Mouse (Mus musculus) neural tube, embryonic 11.5 days (tissue): ENCODE measurements at regions not wholly inside any gene's neighbourhood (a gene's known extent, or its start where the extent isn't known, plus 50 kb on each side); places are given as distances from the start of the nearest gene placed in this dataset.
A peak's percentile ranks its signal among the peaks of the same experiment; 100 is the strongest.

Experiments used
- ATAC-seq: fragments of 200-750 bp; cut with Nextera tagmentation; 2 replicates; pipeline ENCODE4 v1.8.0; 2017; ENCODE audit warnings: moderate number of reproducible peaks, mild to moderate bottlenecking, moderate TSS enrichment, moderate library complexity; ENCODE audit not compliant: insufficient read depth, low FRiP score, low TSS enrichment
- DNase-seq: peaks from one replicate; pipeline ENCODE4 v3.0.0-alpha.2; 2015; ENCODE audit warnings: low spot score
- H3K27ac ChIP-seq: fragments of 300-500 bp; sonication (generic); 2 replicates; pipeline ENCODE4 v1.5.1; 2014; ENCODE audit warnings: low read depth, mild to moderate bottlenecking, low read length
- H3K27me3 ChIP-seq: fragments of 300-500 bp; sonication (generic); 2 replicates; pipeline ENCODE4 v1.6.1; 2014; ENCODE audit warnings: mild to moderate bottlenecking, low read length, mixed read lengths; ENCODE audit not compliant: control insufficient read depth, insufficient read depth
- H3K36me3 ChIP-seq: fragments of 300-500 bp; sonication (generic); 2 replicates; pipeline ENCODE4 v1.6.1; 2014; ENCODE audit warnings: mild to moderate bottlenecking, low read length, moderate library complexity, mixed read lengths; ENCODE audit not compliant: control insufficient read depth, insufficient read depth
- H3K4me1 ChIP-seq: fragments of 300-500 bp; sonication (generic); 2 replicates; pipeline ENCODE4 v1.6.1; 2014; ENCODE audit warnings: low read length, mixed read lengths; ENCODE audit not compliant: control insufficient read depth, insufficient read depth
- H3K4me2 ChIP-seq: fragments of 300-500 bp; sonication (generic); 2 replicates; pipeline ENCODE4 v1.6.1; 2014; ENCODE audit warnings: low read depth, mild to moderate bottlenecking, moderate library complexity
- H3K4me3 ChIP-seq: fragments of 300-500 bp; sonication (generic); 2 replicates; pipeline ENCODE4 v1.5.1; 2014; ENCODE audit warnings: low read depth, low read length
- H3K9ac ChIP-seq: fragments of 300-500 bp; sonication (generic); 2 replicates; pipeline ENCODE4 v1.6.1; 2014; ENCODE audit warnings: mild to moderate bottlenecking, low read length
- H3K9me3 ChIP-seq: fragments of 300-500 bp; sonication (generic); 2 replicates; pipeline ENCODE4 v1.6.1; 2016; ENCODE audit warnings: low read length; ENCODE audit not compliant: control insufficient read depth
- WGBS: fragments of 180-500 bp; shearing (Covaris S2); extraction: QIAGEN DNeasy Blood & Tissue Kit; methylation state at CpG from one replicate; pipeline ENCODE4 v1.1.7; 2014; 5-methylcytosine and 5-hydroxymethylcytosine counted together

DNA sequence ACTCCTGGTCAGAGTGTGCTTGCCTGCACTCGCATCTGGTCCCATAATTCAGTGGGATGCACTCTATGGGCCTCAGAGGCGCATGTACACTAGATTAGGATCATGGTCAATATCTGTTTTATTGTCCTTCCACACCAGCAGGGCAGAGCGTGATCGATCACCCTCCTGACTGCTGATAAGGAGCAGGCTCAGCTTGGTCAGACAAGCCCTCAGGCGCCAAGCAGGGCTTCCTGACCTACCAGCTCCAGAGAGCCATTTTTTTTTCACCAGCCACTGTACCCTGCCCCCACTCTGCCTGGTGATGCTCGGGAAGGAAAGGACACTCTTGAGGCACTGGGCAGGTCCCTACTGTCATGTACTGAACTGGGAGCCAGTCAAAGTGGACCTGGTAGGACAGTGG is 103.3 kb upstream of the Ret start:
- WGBS, result 84% methylated on average over 6 of the region's 6 CpGs
- H3K4me2 ChIP-seq, result no peak overlapping the region
- no peaks in the 10 kb centered on the region for H3K9me3 ChIP-seq
- no peak overlapping the region for H3K4me3 ChIP-seq
- no peak overlapping the region for H3K9ac ChIP-seq
- DNase-seq (no peak), ATAC-seq (no peak)
- H3K27me3 ChIP-seq, result no peaks in the 10 kb centered on the region
- no peak overlapping the region for H3K27ac ChIP-seq
- H3K36me3 ChIP-seq, result no peaks in the 10 kb centered on the region
- H3K4me1 ChIP-seq, result no peaks in the 10 kb centered on the region

DNA sequence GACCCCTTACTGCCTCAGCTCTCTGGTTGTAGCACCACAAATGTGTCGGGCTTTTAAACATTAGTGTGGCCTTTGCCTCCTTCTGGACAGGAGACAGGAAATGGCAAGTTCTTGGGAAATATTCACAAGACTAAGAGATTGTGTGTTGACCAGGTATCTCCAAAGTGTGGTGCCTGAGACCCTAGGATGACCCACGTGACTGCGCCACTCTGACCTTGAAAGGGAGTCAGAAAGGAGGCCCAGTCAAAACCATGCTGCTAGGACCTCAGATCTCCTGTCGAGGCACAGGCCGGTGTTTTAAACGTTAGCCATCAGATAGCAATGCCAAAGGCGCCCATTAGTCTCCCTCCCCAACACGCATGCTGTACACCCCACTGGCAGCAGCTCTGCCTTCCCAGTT is 100.1 kb upstream of the Ret start:
- Histone ChIP-seq H3K4me3 (no peak overlapping the region), H3K36me3 (no peaks in the 10 kb centered on the region), H3K9me3 (no peaks in the 10 kb centered on the region), H3K27ac (no peak overlapping the region), H3K27me3 (no peaks in the 10 kb centered on the region), H3K4me1 (no peaks in the 10 kb centered on the region), H3K4me2 (no peak overlapping the region), H3K9ac (no peak overlapping the region)
- DNase-seq (no peak), ATAC-seq (no peak)
- WGBS, result 84% methylated on average over 8 of the region's 8 CpGs

DNA sequence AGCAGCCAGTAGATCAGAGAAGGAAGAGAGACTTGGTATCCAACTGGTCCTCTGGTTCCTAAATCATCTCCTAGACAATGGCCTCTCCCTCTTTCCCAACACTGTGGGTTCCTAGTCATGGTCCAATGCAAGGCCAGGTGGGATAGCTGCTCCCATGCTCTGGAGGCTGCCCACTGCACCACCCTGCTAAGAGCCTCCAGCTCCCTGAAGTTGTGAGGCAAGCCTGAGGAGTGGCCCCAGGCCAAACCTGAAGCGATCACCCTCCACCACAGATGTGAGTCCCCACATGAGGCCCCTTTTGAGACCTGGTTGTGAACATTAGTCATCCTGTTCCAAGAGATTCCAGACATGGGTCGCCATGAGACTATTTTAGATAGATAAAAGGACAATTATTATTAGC is 96.5 kb upstream of the Ret start:
- Histone ChIP-seq H3K4me1 (no peaks in the 10 kb centered on the region), H3K4me3 (no peak overlapping the region), H3K4me2 (no peak overlapping the region), H3K27ac (no peak overlapping the region), H3K27me3 (no peaks in the 10 kb centered on the region), H3K9ac (no peak overlapping the region), H3K9me3 (no peaks in the 10 kb centered on the region), H3K36me3 (no peaks in the 10 kb centered on the region)
- 89% methylated on average over 2 of the region's 2 CpGs for WGBS
- no peak for DNase-seq
- ATAC-seq, result no peak

DNA sequence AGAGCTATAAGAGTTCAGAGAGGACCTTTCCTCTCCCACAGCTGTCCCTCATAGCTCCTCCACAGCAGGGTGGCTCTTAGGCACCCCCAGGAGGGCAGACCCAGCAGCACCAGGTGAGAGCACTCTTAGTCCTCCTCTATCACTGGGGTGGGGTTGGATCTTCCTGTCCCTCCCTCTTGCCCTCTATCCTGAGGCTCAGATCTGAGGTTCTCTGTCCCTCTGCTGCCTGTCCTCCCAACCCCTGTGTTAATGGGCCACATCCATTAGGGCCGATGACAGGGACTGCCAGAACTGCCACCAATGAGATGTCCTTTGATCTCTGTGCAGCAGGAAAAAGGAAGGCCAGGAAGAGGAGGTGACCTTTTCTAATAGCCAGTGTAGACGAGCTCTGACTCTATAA is 95.4 kb upstream of the Ret start:
- no peak for DNase-seq
- no peak overlapping the region for H3K4me3 ChIP-seq
- no peaks in the 10 kb centered on the region for H3K4me1 ChIP-seq
- H3K36me3 ChIP-seq, result no peaks in the 10 kb centered on the region
- no peak overlapping the region for H3K9ac ChIP-seq
- no peaks in the 10 kb centered on the region for H3K9me3 ChIP-seq
- H3K27ac ChIP-seq, result no peak overlapping the region
- WGBS, result 11% methylated on average over 2 of the region's 2 CpGs
- no peak for ATAC-seq
- H3K27me3 ChIP-seq, result no peaks in the 10 kb centered on the region
- H3K4me2 ChIP-seq, result no peak overlapping the region

DNA sequence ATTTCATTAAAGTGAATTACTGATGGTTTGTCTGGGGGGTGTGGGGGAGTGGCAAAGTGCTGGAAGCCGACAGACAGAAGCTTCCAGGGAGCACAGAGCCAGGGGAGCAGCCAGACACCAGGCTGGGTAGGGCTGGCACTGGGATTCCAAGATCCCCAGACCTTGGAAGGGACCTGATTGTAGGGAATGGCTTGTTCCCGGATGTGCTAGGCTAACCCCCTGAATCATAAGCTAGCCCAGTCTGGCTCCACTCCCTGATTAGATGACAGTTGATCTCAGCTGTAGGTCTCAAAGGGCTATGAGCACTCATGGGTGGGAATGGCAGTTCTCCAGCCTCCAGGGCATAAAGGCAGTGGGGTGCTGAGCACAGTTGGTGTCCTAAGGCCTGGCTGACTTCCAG is 94.8 kb upstream of the Ret start:
- H3K36me3 ChIP-seq, result no peaks in the 10 kb centered on the region
- no peaks in the 10 kb centered on the region for H3K9me3 ChIP-seq
- H3K4me3 ChIP-seq, result no peak overlapping the region
- no peaks in the 10 kb centered on the region for H3K4me1 ChIP-seq
- H3K27ac ChIP-seq, result no peak overlapping the region
- ATAC-seq, result no peak
- H3K27me3 ChIP-seq, result no peaks in the 10 kb centered on the region
- no peak for DNase-seq
- H3K4me2 ChIP-seq, result no peak overlapping the region
- H3K9ac ChIP-seq, result no peak overlapping the region
- WGBS, result 56% methylated on average over 2 of the region's 2 CpGs

DNA sequence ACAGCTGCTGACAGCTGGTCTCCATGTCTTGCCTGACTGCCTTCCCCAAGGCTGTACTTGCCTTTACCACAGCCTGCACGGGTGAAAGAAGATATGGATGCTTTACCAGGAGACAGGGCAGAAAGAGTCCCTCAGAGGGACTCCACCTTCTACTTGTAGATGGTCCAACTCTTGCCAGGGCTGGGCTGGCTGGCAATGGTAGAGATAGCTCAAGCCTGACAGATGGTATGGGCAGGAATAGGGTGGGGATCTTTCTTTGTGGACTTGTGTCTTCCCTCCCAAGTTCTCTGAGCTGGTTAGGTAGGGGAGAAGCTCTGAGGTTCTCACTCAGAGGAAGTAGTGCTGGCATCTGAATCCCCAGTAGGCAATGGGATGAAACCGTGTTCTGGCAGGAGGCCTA is 93.9 kb upstream of the Ret start:
- no peak for DNase-seq
- no peaks in the 10 kb centered on the region for H3K9me3 ChIP-seq
- WGBS, result 76% methylated on average over 2 of the region's 2 CpGs
- H3K4me2 ChIP-seq, result no peak overlapping the region
- no peak overlapping the region for H3K9ac ChIP-seq
- ATAC-seq, result no peak
- H3K27ac ChIP-seq, result no peak overlapping the region
- H3K4me1 ChIP-seq, result no peaks in the 10 kb centered on the region
- H3K4me3 ChIP-seq, result no peak overlapping the region
- H3K27me3 ChIP-seq, result no peaks in the 10 kb centered on the region
- no peaks in the 10 kb centered on the region for H3K36me3 ChIP-seq

DNA sequence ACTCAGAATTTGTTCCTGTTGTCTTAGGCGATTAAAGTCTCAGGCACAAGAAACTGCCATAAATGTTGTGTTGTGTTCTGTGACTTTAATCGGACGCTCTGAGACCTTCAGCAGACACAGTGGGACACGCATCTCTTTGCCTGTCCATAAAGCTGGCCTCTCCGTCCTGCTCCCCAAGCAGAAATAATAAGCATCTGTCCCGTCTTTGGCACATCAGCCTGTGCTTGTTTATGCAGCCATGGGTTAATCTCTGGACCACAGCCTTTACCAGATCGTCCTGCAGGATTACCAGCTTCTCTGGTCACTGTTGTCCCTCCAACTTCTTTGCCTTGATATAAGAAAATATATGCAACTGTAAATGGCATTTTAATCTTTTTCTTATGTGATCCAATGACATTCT is 87.7 kb upstream of the Ret start:
- 90% methylated on average over 7 of the region's 7 CpGs for WGBS
- ATAC-seq, result no peak
- Histone ChIP-seq H3K4me3 (no peak overlapping the region), H3K9me3 (no peaks in the 10 kb centered on the region), H3K9ac (no peak overlapping the region), H3K4me2 (no peak overlapping the region), H3K27me3 (no peaks in the 10 kb centered on the region), H3K36me3 (no peaks in the 10 kb centered on the region), H3K27ac (no peak overlapping the region), H3K4me1 (no peaks in the 10 kb centered on the region)
- no peak for DNase-seq

DNA sequence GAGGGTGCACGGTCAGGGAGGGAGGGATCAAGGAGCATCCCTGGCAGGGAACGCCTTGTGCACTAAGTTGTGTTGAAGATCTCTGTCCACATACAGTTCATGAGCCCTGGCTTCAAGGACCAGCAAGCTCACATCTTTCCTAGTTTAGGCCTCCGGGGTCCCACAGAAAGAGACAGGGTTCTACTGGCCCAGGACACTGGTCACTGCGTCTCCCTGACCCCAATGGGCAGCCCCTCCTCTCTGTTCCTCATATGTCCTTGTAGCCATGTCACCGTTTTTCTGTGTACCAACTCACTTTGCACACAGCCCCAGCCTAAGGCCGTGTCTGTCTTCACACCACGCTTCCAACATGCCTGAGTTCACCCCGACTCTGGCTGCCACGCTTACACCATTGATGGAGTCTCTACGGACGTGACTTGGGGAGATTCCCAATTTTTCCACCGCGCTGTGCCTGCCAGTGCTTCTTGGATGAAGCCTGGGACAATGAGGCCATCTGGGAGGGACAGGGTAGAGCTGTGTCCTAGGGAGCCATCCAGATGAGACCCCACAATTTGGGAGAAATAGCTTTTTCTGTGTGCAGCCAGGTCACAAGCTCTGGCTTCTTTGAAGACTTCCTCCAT is 86.5 kb upstream of the Ret start:
- no peak for DNase-seq
- Histone ChIP-seq H3K4me2 (no peak overlapping the region), H3K4me1 (no peaks in the 10 kb centered on the region), H3K27me3 (no peaks in the 10 kb centered on the region), H3K9me3 (no peaks in the 10 kb centered on the region), H3K27ac (no peak overlapping the region), H3K9ac (no peak overlapping the region), H3K4me3 (no peak overlapping the region), H3K36me3 (no peaks in the 10 kb centered on the region)
- ATAC-seq, result no peak
- WGBS, result 89% methylated on average over 13 of the region's 13 CpGs

DNA sequence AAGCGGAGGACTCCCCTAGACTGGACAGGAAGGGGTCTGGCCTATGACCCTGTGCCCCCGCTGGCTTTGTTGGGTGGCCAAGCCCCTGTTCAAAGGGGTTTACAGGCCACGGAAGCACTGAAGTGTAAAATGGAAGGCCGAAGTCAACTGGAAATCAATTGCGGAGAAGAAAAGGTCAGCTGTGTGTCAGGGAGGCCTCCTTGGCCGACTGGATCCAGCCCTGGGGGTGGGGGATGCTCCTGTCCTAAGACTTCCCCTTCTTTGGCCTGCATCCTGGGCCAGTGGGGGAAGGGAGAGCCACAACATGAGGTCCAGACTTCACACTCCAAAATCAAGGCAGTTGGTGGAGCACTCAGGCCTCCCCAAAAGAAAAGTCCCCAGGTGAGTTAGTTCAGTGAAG is 66.4 kb upstream of the Ret start:
- Histone ChIP-seq H3K9me3 (no peaks in the 10 kb centered on the region), H3K36me3 (no peaks in the 10 kb centered on the region), H3K4me1 (peaks cover 6% of the 10 kb centered on the region), H3K9ac (no peak overlapping the region), H3K4me2 (no peak overlapping the region), H3K4me3 (no peak overlapping the region), H3K27me3 (no peaks in the 10 kb centered on the region), H3K27ac (no peak overlapping the region)
- 14% methylated on average over 6 of the region's 6 CpGs for WGBS
- DNase-seq (peak; percentile 19), ATAC-seq (no peak)
